Mouse (Mus musculus) stomach, postnatal 0 days (tissue): ENCODE results near the gene Ipo7.

ENCODE experiments used
- CTCF ChIP-seq: IDR thresholded peaks from 2 replicates; pipeline ENCODE4 v1.5.1; 2016; ENCODE audit warnings: antibody characterized with exemption, low read depth, mild to moderate bottlenecking, moderate library complexity
- EP300 ChIP-seq: optimal IDR thresholded peaks from 2 replicates; pipeline ENCODE3; 2016; ENCODE audit warnings: antibody characterized with exemption

DNA sequence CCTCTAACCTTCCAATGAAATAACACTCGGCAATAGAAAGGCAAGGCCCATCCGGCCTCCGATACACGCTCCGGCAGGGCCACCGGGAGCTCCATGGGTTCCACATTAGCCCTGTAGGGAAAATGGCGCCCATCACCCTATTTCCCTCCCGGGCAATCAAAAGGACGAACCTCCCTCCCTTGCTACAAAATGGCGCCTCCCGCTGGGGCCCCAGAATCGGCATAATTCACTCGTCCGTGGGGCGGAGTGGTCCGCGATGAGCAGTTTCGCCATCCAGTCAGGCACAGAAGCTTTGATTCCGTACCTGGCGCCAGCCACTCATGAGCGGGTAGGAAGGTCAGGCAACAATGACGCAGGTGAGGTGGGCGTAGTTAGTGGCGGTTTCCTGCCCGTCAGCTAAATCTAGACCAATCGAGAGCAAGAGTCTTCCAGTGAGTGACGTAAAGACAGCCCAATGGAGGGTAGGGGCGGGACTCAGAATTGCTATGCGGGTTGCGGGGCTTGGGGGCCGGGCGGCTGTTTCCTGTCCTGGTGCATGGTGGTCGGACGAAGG lies 43.2 kb downstream of the Ipo7 start, which contains the start of gene Zfp143:
- TF ChIP-seq CTCF (peak; percentile 27), EP300 (peak; percentile 87)
